Mouse (Mus musculus) spleen, postnatal 4 days (tissue): ENCODE measurements around the gene Slc16a13.
A peak's percentile ranks its signal among the peaks of the same experiment; 100 is the strongest.

Experiments
- DNase-seq, 2 experiments: peaks; one replicate each; pipeline ENCODE4 v3.0.0; 2022; ENCODE audit warnings: low spot score in 2 of 2

The Slc16a13 gene

DNA sequence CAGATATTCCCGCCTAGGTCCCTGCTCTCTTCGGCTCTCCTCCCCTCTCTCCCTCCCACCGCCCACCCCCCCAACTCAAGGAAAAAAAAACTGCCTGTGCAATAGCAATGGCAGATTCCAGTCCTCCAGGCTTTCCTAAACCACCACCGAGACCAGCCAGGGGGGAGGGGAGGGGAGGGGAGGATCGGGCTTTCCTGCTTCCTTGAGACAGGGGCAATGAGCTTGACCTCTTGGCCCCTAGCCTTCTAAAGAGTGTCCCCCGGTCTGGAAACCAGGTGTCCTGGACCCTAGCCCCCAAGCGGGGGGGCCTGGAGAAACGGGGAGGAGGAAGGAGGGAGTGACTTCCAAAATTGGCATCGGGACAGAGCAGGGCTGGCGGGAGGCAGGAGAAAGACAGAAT is 11.7 kb upstream of the Slc16a13 start:
- DNase-seq: no peak

DNA sequence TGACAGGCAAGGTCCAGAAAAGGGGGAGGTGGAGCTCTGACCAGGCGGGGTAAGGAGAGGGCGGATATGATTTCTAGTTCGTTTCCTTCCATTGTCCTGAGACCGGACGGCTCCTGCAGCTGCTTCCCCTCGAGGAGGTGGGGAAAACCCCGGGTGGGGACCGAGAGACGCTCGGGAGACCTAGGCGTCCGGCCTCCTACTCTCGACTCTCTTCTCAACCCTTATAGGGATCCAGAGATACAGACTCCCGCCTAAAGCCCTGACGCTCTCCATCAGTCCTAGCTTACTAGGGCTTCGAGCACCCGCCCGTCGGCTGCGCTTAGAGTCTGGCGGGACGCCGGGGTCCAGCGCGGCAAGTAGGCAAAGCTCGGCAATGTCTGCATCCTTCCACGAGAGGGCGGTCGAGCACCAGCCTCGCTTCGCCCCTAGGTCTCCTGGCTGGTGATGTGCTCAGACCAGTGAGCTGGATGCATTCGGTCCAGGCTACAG is 9.4 kb upstream of the Slc16a13 start:
- DNase-seq: peak; percentile 83 to 95

DNA sequence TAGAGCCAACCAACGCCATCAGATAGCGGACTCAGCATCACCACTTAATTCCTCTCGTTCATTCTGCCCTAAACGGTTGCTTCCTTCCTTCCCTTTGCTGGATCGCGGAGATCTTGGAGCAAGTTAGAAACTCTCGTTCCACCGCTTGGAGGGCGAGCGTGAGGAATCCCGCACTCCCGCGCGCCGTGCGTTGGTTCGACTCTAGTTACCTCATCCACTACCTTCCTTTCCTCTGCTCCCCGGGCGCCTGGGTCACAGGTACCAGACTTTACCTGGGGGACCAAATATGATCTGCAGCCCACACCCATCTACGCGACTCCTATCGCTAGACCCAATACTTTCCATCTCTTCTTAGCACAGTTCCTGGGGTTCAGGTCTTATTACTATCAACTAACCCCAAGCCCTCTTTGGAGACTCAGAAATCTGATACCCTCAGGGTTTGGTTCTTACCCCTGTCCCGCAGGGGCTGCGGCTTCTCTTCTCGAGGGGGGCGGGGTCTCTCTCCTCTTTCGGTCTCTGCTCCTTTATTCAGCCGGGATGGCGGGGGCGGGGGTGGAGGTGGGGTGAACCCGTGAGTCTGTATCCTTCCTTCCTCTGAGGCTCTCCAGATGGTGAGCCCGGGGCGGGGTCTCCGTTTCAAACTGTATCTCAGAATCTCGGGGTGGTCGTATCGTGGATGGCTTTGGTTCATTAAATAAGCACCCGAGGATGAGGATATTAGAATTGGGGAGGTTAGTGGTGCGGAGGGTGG is 8.6 kb upstream of the Slc16a13 start, which contains the start of gene Bcl6b:
Bcl6b (minus strand) TSS at position 539 of the 751 bp plus-strand sequence.
- peak in 1 of 2 experiments; percentile 73 for DNase-seq

DNA sequence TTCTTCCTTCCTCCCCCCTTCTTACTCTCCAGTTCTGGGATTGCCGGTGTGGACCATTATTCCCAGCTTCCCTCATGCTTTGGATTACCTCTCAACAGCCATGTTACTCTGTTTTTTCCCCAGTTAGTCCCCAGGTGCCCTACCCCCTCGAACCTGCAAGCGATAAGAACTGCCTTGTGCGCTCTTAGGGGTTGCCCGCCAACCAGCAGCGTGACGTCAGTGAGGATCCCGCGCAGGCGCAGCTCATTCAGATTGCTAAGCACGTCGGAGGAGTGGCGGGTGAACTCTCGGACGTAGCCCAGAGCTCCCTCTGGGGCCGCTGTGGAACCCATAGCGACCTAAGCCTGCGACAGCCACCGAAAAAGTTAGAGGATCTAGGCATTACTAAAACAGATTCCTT is 8.0 kb upstream of the Slc16a13 start:
- DNase-seq: peak; percentile 88 to 93

DNA sequence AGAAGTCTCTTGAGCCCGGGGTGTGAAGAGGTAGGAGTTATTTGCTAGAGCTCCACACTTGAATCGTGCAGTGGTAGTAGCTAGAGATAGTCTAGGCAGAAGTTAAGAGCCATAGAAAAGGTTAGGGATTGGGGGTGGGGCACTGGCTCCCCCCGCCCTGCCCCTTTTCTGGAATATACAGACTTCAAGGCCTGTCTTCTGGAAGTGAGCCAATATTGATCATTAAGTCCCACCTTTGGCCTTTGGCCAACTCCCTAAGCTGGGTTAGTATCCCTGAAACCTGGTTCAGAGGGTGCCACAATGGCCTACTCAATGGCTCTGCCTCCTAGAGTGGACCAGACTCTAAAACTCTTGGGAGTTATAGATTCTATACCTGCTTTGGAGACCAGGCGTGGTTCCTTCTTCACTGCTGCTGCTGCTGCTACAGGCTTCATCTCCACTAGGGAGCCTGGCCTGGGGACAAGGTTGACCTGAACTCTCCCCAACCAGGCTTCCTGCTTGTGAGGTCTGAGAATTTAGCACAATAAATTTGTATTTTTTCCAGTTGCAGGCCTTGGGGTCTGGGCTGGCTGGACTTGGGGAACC is 6.9 kb upstream of the Slc16a13 start:
- DNase-seq: no peak

DNA sequence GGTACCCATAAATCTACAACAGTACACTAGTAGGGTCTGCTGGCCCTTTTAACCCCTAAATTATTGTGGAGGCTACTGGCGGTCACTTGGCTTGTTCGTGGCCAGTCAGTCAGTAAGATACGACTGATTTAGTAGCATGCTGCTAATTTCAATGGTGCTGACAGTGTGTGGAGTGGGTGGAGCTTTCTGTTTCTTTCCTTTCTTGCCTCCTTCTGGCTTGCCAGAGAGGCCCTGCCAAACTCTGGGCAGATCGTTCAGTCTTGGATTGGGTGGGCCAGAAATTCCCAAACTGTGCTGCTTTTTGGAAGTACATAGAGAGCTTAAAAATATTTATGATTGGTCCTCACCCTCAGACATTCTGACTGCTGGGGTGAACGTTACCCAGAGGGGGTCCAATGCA is 6.3 kb upstream of the Slc16a13 start:
- DNase-seq: no peak

DNA sequence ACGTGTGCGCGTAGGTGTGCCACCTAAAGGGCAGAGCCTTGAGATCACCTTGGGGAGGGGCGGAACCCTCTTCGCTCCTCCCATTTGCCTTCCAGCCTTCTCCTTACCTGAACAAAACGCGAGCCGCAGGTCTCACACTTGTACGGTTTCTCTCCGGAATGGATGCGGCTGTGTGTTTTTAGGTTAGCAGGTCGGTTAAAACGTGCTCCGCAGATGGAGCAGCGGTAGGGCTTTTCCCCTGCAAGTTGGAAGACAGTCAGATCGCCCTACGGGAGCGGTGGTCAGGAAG is 5.7 kb upstream of the Slc16a13 start:
- DNase-seq: peak in 1 of 2 experiments; percentile 13

DNA sequence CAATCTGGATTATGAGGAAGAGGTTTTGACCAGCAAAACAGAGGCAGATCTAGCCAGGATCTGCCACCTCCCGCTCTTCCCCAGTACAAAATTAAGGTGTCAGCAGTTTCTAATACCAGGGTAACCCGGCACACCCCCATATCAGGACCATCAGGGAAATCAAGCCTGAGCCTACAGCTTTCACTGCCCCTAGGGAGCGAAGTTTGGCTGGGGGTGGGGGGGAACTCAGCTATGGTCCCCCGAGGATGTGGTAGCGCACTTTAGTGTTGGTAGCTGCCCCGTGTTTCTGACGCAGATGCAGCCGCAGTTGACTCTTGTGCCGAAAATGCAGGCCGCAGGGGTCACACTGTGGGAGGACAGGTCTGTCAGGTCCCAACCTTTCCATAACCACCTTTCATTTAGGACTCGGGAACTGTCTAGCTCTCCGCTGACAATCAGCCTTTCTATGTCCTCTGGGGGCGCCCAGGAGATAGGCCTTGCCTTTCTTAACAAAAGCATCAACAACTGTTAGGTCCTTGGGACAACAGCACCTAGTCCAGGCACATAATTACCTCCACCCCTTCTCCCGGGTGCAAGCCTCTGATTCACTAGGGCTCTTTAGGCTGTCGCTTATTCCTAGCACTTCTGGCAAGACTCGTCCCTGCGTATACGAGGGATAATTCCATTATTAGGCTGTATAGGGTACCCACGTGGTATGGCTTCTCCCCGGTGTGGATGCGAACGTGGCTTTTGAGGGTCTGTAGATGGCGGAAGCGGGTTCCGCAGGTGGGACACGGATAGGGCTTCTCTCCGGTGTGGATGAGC is 5.1 kb upstream of the Slc16a13 start:
- no peak for DNase-seq

DNA sequence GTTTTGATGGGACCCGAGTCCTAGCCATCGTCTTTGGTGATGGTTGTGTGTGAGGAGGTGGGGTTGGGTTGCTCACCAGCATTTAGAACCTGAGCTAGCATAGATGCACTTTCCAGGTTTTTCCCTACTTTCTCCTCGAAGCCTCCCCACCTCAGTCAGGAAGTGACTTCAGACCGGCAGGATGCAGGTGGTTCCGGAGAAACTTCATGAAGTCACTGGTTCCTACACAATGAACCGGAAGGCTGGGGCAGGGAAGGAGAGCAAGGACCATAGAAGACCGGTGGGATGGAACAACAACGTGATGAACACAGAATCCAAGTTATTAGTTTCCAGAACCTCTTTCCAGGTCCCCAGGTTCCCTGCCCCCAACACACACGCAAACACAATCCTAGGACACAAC is 2.9 kb upstream of the Slc16a13 start:
- DNase-seq: no peak

DNA sequence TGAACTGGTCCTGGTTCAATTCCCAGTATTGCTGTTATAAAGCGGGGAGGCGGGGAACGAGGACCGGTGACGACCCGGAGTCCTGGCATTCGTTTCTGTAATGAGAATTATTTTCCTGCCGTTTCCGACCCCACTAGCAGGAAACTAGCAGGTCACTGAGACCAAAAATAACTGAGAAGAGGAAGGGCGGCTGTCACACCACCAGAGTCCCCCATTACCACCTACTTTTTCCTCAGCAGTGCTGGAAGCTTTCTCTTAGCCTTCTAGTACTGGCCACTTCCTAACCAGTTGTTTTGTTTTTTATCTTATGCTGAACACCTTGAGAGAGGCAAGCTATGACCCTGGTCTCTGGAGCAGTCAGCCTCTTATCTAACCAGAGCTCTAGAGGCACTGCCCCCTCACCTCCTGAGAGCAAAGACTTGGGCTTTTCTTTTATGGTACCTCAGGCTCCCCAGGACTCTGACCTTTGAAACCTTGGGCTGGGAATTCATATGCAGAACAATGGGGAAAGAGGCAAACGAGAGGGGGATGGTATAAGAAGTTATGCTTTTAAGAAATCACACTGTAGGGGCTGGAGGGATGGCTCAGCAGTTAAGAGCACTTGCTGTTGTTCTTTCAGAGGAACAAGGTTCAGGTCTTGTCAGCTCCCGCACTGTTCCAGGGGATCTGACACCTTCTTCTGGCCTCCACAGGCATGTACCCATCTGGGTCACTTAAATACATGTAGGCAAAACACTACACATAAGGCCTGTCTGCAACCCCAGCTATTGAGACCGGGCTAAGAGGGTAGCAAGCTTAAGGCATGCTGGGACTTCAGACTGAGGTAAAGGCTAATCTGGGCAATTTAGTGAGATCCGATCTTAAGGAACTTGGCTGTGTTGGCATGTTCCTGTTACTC is 988 bp upstream of the Slc16a13 start:
- DNase-seq: peak; percentile 32 to 71

DNA sequence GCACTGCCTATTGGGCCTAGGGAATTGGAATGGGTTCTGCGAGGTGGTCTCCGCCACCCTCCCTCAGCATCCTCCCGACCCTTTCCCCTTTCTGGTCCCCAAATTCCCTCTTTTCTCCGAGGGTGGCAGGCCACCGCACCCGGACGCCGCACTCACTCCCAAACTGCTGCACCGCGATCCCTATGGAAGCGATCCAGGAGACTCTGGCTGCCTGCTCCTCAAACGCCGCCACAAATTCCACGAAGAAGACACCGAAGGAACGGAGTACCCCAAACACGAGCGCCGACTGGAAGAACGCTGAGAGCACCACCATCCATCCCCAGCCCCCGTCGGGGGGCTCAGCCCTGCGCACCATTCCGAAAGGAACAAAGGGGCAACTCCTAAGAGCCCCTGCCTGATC is 541 bp downstream of the Slc16a13 start:
- DNase-seq: no peak

DNA sequence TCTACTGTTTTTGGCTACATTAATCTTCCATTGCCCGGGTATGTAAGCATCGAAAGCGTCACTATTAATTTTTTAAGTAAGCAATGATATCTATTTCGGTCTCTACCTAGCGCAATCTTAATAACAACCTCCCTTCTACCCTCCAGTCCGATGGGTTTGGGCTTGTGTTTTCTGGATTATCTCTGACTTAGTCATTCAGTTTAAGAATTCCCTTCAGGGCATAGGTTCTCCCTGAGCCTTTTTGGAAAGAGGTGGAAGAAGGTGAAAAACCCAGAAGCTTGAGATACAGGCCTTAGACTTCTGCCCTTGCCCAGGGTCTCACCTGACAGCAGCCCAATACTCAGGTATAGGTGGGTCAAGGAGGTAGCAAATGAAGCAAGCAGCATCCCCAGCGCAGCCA is 991 bp downstream of the Slc16a13 start:
- no peak for DNase-seq

DNA sequence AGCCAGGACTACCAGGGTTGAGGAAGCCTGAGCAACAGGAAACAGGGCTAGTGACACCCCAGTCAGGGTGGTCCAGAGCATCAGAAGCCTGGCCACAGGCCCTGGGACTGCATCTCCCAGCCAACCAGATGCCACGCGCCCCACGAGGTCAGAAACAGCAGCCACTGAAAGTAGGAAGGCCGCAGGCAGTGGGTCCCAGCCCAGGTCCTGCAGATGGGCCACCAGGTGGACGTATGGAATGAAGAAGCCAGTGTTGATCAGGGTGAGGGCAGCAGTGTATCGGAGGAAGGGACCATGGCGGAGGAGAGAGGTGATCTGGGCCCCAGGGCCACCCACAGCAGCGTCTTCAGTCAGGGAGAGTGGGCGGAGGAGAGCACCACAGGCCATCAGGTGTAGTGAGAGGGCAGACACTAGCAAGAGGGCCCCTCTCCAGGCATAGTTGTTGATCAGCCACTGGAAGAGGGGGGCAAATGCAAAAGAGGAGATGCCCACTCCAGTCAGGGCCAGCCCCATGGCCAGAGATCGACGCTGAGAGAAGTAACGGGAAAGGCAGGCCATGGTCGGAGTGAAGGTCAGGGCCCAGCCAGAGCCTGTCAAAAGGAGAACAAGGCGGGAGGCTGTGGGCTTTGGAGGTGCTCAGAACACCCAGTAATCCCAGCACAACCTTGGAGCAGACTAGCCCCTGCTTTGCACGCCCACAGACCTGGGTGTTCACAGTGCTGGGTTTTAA is 2.0 kb downstream of the Slc16a13 start:
- peak in 1 of 2 experiments; percentile 15 for DNase-seq

DNA sequence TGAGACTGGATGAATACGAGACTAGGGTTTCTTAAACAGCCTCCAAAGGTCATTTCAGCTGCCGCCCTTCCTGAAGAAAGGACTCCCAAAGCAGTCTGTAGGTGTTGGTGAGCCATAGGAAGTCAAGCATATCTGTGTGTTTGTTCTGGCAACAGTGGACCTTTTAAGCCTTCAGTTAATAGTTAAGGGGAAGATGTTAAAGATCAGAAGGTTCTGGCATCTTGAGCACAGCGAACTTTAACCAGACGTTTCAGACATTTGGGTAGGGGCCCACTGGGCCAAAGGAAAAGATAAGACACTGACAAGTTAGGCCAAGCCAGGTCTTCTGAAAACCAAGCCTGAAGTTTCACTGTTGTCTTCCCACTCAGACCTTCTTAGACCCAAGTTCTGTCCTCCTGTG is 2.8 kb downstream of the Slc16a13 start:
- no peak for DNase-seq

DNA sequence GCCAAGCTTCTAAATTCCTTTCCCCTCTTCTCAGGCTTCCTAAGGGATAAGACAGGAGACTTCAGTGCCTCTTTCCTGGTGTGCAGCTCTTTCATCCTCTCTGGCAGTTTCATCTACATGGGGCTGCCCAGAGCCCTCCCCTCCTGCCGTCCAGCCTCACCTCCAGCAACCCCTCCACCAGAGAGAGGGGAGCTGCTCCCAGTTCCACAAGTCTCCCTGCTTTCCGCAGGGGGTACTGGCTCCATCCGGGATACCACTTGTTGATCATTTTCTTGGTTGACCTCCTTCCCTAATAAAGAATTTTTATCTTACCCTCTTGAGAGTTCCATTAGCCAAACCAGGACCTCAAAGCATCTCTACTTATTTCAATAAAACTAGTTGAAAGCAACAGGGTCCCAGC is 4.8 kb downstream of the Slc16a13 start:
- DNase-seq: no peak

DNA sequence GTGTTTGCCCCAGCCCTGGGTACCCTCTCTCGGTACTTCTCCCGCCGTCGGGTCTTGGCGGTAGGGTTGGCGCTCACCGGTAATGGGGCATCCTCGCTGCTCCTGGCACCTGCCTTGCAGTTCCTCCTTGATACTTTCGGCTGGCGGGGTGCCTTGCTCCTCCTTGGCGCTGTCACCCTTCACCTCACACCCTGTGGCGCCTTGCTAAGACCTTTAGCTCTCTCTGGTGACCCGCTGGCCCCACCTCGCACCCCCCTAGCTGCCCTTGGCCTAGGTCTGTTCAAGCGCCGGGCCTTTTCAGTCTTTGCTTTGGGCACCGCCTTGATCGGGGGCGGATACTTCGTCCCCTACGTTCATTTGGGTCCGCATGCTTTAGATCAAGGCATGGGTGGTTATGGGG is 5.6 kb downstream of the Slc16a13 start:
- no peak for DNase-seq

DNA sequence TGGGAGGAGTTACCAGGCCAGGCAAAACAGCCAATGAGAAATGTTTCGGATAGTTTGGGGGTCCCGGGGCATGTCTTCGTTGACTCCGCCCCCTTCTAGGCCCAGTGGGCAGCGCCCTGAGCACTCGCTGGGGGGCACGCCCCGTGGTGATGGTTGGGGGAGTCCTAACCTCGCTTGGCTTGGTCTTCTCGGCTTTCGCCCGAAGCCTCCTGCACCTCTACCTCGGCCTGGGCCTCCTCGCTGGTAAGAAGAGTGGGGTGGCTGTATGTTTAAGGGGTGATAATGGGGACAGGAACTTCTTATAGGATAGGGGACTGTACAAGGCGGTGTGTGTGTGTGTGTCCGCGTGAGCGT is 6.0 kb downstream of the Slc16a13 start:
- DNase-seq: no peak

DNA sequence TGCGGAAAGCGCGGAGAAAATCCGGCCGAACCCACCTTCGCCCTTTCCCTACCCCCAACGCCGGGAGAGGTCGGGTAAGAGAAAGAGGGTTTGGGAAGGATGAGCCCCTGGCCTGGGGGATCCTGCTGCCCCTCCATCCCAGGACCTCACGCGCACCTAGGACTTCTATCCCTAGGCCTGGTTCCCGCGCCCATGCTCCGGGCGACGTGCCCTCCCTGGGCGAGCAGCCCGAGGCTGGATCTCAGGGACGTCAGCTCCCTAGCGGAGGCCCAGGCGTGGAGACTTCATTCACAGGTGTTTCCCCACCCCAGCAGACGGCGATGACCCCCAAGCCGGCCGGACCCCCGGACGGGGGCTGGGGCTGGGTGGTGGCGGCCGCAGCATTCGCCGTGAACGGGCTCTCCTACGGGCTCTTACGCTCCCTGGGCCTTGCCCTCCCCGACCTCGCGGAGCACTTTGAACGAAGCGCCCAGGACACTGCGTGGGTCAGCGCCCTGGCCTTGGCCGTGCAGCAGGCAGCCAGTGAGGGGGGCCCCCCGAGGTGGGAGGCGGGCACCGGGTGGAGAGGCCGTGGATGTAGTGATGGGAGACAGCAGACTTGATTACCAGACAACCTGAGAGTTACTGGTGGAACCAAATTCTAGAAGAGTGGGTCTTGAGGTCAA is 6.5 kb downstream of the Slc16a13 start:
- DNase-seq: no peak

DNA sequence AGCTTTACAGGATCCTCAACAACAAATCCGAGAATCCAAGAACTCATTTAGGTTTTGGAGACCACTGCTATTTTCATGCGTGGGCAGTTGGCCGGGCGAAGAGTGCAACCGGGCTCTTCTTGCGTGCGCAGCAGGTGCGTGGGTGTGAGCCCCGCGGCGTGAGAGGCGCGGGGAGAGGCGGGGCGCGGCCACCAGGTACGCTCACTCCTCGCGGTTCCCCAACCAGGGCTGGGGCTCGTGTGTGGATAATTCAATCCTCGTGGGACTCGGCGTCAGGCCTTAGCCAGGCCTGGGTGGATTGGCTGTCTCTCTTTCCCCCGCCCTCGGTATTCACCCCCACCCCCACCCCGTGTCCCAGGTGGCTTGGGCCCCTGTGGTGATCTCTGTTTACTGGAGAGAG is 7.1 kb downstream of the Slc16a13 start:
- DNase-seq: no peak

DNA sequence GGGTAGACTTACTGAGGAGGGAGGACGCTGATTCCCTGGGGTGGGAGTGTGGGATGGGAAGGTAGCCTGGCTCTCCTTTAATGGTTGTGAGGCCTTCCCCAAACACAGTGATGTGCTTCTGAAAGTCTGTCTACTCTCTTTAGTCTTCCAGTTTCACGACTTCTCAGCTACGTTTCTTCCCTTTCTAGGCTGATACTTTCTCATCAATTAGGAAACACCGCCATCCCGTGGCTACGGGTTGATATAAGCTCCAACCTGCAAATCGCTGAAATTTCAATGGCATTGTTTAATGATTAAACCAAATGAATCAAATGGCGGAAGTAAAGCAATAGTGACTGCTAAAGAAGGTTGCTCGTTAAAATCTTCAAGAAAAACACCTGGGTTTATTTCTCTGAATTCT is 8.0 kb downstream of the Slc16a13 start:
- DNase-seq: no peak

DNA sequence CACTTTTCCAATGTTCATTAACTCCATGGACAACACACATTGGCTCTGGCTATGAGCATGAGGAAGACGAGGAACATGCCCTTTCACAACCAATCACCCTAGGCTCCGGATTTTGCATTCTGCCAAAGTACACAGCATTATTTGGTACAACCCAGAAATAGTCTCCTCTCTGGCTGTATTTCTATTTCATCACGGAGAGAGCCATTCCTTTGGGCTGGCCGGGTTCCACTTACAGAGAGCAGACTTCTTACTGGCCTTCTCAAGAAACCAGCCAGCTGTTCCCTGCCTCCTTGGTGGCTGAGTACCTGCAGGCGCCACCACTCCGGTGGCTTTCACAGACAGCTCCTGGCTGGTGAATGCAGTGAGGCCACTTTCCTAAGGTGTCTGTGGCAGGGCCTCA is 8.4 kb downstream of the Slc16a13 start, which contains the start of gene Slc16a11:
Slc16a11 (plus strand) TSS at position 330 of the 400 bp plus-strand sequence.
- DNase-seq: no peak
